Mouse (Mus musculus) left cerebral cortex, adult 2 months (tissue): ENCODE measurements around the gene Ccl19. TPM values are rescaled to one million over a fixed set of nuclear protein-coding genes. Genes with fewer than 3 reads are reported as not detected.
"Not testable (repeated sequence)": the region's sequence is repeated elsewhere in the genome, so short reads cannot be mapped to it uniquely, and the experiment has no call there.

Experiments
- DNase-seq, 2 experiments: peaks; one replicate each; pipeline ENCODE4 v3.0.0; 2021 to 2022; ENCODE audit warnings: low spot score in 2 of 2, mixed read lengths in 1 of 2; ENCODE audit errors: extremely low spot score in 1 of 2
- H3K27ac ChIP-seq: fragments of 200-600 bp; 2 replicates; pipeline ENCODE4 v1.8.1; 2022
- H3K4me3 ChIP-seq: fragments of 200-600 bp; 2 replicates; pipeline ENCODE4 v1.8.1; 2022
- intact Hi-C: fragments of 180-260 bp; cut with DNase I; formaldehyde crosslinking; loops from one replicate; pipeline ENCODE4 v1.15.1; 2025
- long read RNA-seq, 2 experiments: library from polyadenylated mRNA; stranded (forward); transcript quantifications; one replicate each; pipeline ENCODE4 v2.0.0; 2021; ENCODE audit warnings: borderline mapping rate in 2 of 2
- total RNA-seq, 2 experiments: library from RNA; stranded (reverse); gene quantifications; 2 replicates each; pipeline ENCODE4 v1.2.3; 2021

Gene Ccl19
- under 1 TPM; 0.68 to 0.95 TPM for total RNA-seq
- long read RNA-seq, experiment 1 = 0 reads
- long read RNA-seq, experiment 2 = 0 reads

DNA sequence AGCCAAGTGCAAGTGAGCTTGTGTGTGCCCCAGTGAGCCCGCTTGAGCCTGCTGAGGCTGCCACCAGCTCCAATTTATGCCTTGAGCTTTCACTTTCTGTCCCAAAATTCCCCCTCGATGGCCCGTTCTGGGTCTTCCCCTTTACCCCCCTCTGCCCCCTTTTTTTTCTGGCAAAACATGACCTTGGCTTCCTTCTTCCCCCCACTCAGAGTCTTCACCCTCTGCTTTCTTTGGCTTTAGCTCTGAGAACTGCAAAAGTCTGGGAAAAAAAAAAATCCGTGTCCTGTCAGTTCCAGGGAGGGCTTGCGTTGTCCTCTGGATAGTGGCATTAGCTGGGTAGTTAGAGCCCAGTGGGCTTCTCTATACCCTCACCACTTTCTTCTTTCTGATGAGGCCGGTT, at the start of gene Ccl19:
Gene Ccl19, minus strand, starts transcription at position 101 of the 400 bp plus-strand sequence.
- H3K27ac ChIP-seq, H3K4me3 ChIP-seq, DNase-seq, intact Hi-C loops: not testable (repeated sequence)

DNA sequence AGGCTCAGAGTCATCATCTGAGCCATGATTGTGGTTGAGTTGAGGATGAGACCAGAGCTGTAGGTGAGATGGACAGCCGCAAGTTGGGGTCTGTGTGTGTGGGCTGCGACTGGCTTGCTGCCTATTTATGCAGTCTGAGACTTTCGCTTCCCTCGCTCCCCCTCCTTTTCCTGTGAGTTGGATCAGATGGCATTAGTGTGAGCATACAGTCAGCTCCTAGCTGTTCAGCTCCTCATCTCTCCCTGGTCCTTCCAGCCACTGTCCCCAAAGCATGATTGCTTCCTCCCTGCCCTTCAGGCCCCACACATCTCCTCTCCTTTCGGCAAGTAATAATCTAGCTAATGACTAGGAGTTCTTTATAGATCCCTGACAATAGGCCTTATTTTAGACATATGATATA, 17.5 kb upstream of the Ccl19 start, which contains the start of gene Ccl21a:
Gene Ccl21a, minus strand, starts transcription at position 101 of the 400 bp plus-strand sequence.
- intact Hi-C loops, DNase-seq, H3K27ac ChIP-seq, H3K4me3 ChIP-seq: not testable (repeated sequence)

DNA sequence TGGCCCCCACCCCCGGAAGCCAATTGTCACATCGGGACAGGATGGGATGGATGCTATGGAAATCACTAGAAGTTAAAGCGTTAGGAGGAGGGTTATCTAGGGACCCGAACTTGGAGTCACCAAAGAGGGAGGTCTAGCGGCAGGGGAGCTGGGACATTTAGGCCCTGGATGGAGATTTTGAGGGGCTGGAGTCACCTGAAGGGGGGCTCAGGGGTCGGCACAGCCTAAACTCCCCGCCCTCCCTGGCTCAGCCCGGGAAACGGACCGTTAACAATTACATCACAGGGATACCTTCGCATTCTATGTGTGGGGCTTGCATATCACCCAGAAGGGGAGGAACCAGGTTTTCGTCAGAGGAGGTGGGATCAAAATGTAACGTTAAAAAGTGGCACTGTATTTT, 21.1 kb downstream of the Ccl19 start, which contains the start of gene 4930578G10Rik:
Gene 4930578G10Rik, plus strand, starts transcription at position 301 of the 400 bp plus-strand sequence.
- DNase-seq, H3K4me3 ChIP-seq, intact Hi-C loops, H3K27ac ChIP-seq: not testable (repeated sequence)

Other genes with a start within 250 kb of the Ccl19 start
- gene Fam205a2, start 228.4 kb downstream of the Ccl19 start, total RNA-seq = 1 to 10 TPM in 1 of 2 experiments, not detected in 1; 2.4 TPM
- gene Gm10591, start 144.4 kb downstream of the Ccl19 start, total RNA-seq = not detected
- 10 to 100 TPM; 14.0 to 14.4 TPM for gene Gm2564, start 126.9 kb downstream of the Ccl19 start, total RNA-seq
- gene Ccl27b, start 101.3 kb downstream of the Ccl19 start, total RNA-seq = 1 to 10 TPM; 2.4 to 6.4 TPM
- gene Il11ra2, start 94.7 kb downstream of the Ccl19 start, total RNA-seq = under 1 TPM in 1 of 2 experiments, not detected in 1; 0.27 TPM
- 1 to 10 TPM; 3.0 TPM for gene 4930578G10Rik, start 21.0 kb downstream of the Ccl19 start, total RNA-seq
- not detected for gene Ccl21a, start 17.4 kb upstream of the Ccl19 start, total RNA-seq
- gene Fam205a1, start 97.3 kb upstream of the Ccl19 start, total RNA-seq = under 1 TPM in 1 of 2 experiments, not detected in 1; 0.11 TPM
- gene Gm12394, start 100.2 kb upstream of the Ccl19 start, total RNA-seq = 1 to 10 TPM; 2.3 to 2.4 TPM
- 1 to 10 TPM; 1.0 to 1.8 TPM for gene Fam205c, start 117.7 kb upstream of the Ccl19 start, total RNA-seq
- gene Phf24, start 160.1 kb upstream of the Ccl19 start, total RNA-seq = 100 to 1,000 TPM; 359 to 380 TPM
- 100 to 1,000 TPM; 216 to 338 TPM for gene Dnajb5, start 193.2 kb upstream of the Ccl19 start, total RNA-seq
- not detected for gene 1700022I11Rik, start 213.0 kb upstream of the Ccl19 start, total RNA-seq
- gene Vcp, start 243.9 kb upstream of the Ccl19 start, total RNA-seq = 100 to 1,000 TPM; 179 to 186 TPM